Mouse (Mus musculus): ENCODE results near the gene Coro1c. TPM values are rescaled to one million over a fixed set of nuclear protein-coding genes. Genes with fewer than 3 reads are reported as not detected.
A peak's percentile ranks its signal among the peaks of the same experiment; 100 is the strongest.

Coro1c gene
- polyA plus RNA-seq, 1 experiment from 2014 or later = 116 TPM

DNA sequence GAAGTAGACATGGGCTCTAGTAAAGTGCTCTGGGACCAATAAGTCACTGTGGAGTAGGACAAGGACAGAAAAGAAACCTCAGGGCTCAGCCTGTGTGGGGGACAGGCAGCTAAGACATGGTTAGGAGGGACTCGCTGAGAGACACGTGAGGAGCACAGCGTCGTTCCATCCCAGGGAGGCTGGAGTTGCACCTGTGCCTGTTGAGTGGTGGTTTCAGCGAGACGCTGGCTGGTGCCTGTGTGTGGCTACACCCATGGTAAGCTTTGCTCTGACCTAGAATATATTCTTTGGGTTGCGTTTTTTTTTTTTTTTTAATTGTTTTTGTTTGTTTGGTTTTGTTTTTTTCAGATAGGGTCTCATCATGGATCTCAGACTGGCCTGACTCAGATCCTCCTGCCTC, 32.4 kb downstream of the Coro1c start:
- Histone ChIP-seq H3K27me3 (replicated peaks; ENCODE audit: control insufficient read depth, insufficient read depth, low read length) (no peaks in the 10 kb centered on the region), H3K4me3 (ENCODE audit: low read depth, low read length) (no peak overlapping the region), H3K4me1 (replicated peaks; ENCODE audit: control insufficient read depth, insufficient read depth, low read length) (peaks cover 45% of the 10 kb centered on the region), H3K4me2 (replicated peaks; ENCODE audit: low read depth) (0 out of 2 replicates have a peak overlapping the region, but pooled peaks have one; percentile 9), H3K9ac (ENCODE audit: low read depth, low read length) (no peak overlapping the region), H3K9me3 (ENCODE audit: control insufficient read depth) (no peaks in the 10 kb centered on the region), H3K36me3 (ENCODE audit: control insufficient read depth, insufficient read depth) (peaks cover 48% of the 10 kb centered on the region), H3K27ac (ENCODE audit: low read depth, low read length) (peak overlapping the region; percentile 92)
- WGBS = 72% methylated on average over 7 of the region's 7 CpGs
- no peak for ATAC-seq
- TF ChIP-seq CTCF (IDR thresholded peaks at IDR 0.05; ENCODE audit: low read depth) = no peak

DNA sequence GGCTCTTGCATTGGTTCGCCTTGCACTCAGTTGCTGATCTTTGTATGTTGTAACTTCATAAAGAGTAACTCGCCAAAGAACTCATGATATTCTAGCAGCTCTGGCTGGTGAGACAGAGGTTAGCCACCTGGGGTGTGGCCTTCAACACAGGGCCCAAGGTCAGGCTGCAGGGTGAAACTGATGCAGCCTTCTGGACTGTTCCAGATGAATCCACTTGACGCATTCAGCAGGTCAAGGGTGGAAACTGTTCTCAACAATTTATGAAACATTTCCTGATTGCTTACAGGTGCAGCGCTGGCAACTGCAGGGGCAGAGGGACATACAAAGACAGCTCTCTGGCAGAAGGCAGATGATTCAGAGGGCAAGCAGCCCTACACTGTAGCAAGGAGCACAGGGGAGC, 32.9 kb downstream of the Coro1c start:
- TF ChIP-seq CTCF (IDR thresholded peaks at IDR 0.05; ENCODE audit: low read depth) = no peak
- peaks cover 42% of the 10 kb centered on the region for H3K36me3 ChIP-seq (ENCODE audit: control insufficient read depth, insufficient read depth)
- peaks cover 48% of the 10 kb centered on the region for H3K4me1 ChIP-seq (replicated peaks; ENCODE audit: control insufficient read depth, insufficient read depth, low read length)
- no peaks in the 10 kb centered on the region for H3K9me3 ChIP-seq (ENCODE audit: control insufficient read depth)
- 42% methylated on average over 4 of the region's 4 CpGs for WGBS
- peak; percentile 70 for ATAC-seq
- H3K9ac ChIP-seq (ENCODE audit: low read depth, low read length) = no peak overlapping the region
- H3K4me3 ChIP-seq (ENCODE audit: low read depth, low read length) = no peak overlapping the region
- H3K4me2 ChIP-seq (replicated peaks; ENCODE audit: low read depth) = no peak overlapping the region
- H3K27ac ChIP-seq (ENCODE audit: low read depth, low read length) = peak overlapping the region; percentile 92
- H3K27me3 ChIP-seq (replicated peaks; ENCODE audit: control insufficient read depth, insufficient read depth, low read length) = no peaks in the 10 kb centered on the region

DNA sequence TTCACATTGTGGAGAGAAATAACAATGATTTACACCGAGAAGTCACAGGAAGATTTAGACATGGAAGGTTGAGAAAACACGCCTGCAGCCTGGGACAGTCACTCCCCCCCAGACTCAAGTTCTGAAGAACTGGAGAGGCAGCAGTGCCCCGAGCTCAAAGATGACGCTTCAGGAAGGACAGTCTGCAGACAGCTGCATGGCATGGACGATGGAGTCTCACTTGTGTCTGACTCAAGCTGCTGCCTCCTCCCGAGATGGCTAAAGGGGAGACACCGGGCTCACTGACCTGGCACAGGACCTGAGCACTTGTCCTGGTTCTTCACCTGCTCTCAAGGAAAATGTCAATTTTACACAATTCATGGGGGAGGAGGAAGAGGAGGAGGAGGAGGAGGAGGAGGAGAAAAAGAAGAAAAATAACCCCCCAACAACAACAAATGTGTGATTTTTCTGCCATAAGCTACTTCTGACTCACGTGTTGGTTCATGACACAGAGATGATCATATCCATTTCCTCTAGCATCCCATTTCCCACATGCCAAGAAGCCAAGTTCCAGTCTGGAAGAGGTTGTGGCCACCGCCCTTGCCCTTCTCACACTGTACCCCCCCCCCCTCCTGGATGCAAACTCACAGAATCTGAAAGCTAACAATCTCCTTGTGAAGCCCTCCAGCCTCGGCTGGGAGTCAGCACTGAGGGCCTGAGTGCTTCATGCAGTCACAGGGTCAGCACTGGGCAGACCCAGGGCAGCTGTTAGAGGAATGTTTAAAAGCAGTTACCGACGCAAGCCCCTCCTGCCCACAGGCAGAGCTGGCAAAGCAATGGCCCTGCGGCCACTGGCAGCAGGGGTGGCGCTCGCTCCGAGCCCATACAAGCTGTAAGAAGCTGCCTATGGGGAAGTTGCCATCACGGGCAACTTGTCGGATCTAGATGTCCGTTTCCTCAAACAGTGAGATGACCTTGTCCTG, 34.2 kb downstream of the Coro1c start:
- H3K9ac ChIP-seq (ENCODE audit: low read depth, low read length) = no peak overlapping the region; the same call in 1 of the 2 replicates
- no peak overlapping the region for H3K4me3 ChIP-seq (ENCODE audit: low read depth, low read length)
- no peak for TF ChIP-seq CTCF (IDR thresholded peaks at IDR 0.05; ENCODE audit: low read depth)
- H3K27ac ChIP-seq (ENCODE audit: low read depth, low read length) = peak overlapping the region; percentile 92
- 68% methylated on average over 19 of the region's 19 CpGs for whole genome bisulfite sequencing
- H3K9me3 ChIP-seq (ENCODE audit: control insufficient read depth) = no peaks in the 10 kb centered on the region
- H3K36me3 ChIP-seq (ENCODE audit: control insufficient read depth, insufficient read depth) = peaks cover 29% of the 10 kb centered on the region; the same call in 1 of the 2 replicates
- H3K27me3 ChIP-seq (replicated peaks; ENCODE audit: control insufficient read depth, insufficient read depth, low read length) = no peaks in the 10 kb centered on the region
- no peak for ATAC-seq
- H3K4me1 ChIP-seq (replicated peaks; ENCODE audit: control insufficient read depth, insufficient read depth, low read length) = peaks cover 48% of the 10 kb centered on the region
- H3K4me2 ChIP-seq (replicated peaks; ENCODE audit: low read depth) = peak overlapping the region; percentile 30; the same call in 1 of the 2 replicates

GRCm38 (mm10) chr5:113872936-113873912, 35.3 kb downstream of the Coro1c start:
- no peak for TF ChIP-seq CTCF (IDR thresholded peaks at IDR 0.05; ENCODE audit: low read depth)
- H3K27ac ChIP-seq (ENCODE audit: low read depth, low read length) = peak overlapping the region; percentile 66
- no peak overlapping the region for H3K4me3 ChIP-seq (ENCODE audit: low read depth, low read length)
- H3K27me3 ChIP-seq (replicated peaks; ENCODE audit: control insufficient read depth, insufficient read depth, low read length) = no peaks in the 10 kb centered on the region
- peak overlapping the region; percentile 30 for H3K4me2 ChIP-seq (replicated peaks; ENCODE audit: low read depth)
- H3K4me1 ChIP-seq (replicated peaks; ENCODE audit: control insufficient read depth, insufficient read depth, low read length) = peaks cover 45% of the 10 kb centered on the region
- 27% methylated on average over 13 of the region's 15 CpGs for WGBS
- no peaks in the 10 kb centered on the region for H3K9me3 ChIP-seq (ENCODE audit: control insufficient read depth)
- ATAC-seq = peak; percentile 53
- H3K36me3 ChIP-seq (ENCODE audit: control insufficient read depth, insufficient read depth) = peaks cover 27% of the 10 kb centered on the region; the same call in 1 of the 2 replicates
- no peak overlapping the region for H3K9ac ChIP-seq (ENCODE audit: low read depth, low read length)

- no peaks in the 10 kb centered on the region for H3K27me3 ChIP-seq (replicated peaks; ENCODE audit: control insufficient read depth, insufficient read depth, low read length)
- H3K4me2 ChIP-seq (replicated peaks; ENCODE audit: low read depth) = no peak overlapping the region
- no peaks in the 10 kb centered on the region for H3K9me3 ChIP-seq (ENCODE audit: control insufficient read depth)
- 72% methylated on average over 7 of the region's 7 CpGs for WGBS
- peaks cover 40% of the 10 kb centered on the region for H3K4me1 ChIP-seq (replicated peaks; ENCODE audit: control insufficient read depth, insufficient read depth, low read length)
- H3K36me3 ChIP-seq (ENCODE audit: control insufficient read depth, insufficient read depth) = peaks cover 27% of the 10 kb centered on the region; the same call in 1 of the 2 replicates
- no peak overlapping the region for H3K9ac ChIP-seq (ENCODE audit: low read depth, low read length)
- peak; percentile 46 for TF ChIP-seq CTCF (IDR thresholded peaks at IDR 0.05; ENCODE audit: low read depth)
- no peak overlapping the region for H3K4me3 ChIP-seq (ENCODE audit: low read depth, low read length)
- ATAC-seq = no peak
- peak overlapping the region; percentile 50 for H3K27ac ChIP-seq (ENCODE audit: low read depth, low read length)
Observed at GRCm38 (mm10) chr5:113871903-113872548, 36.5 kb downstream of the Coro1c start.

Data from intestine, postnatal 0 days (tissue).